Mouse (Mus musculus): ENCODE data around the gene Bace2. TPM values are rescaled to one million over a fixed set of nuclear protein-coding genes. Genes with fewer than 3 reads are reported as not detected.
A peak's percentile ranks its signal among the peaks of the same experiment; 100 is the strongest.

Gene Bace2
- polyA plus RNA-seq, 1 experiment from 2014 or later, result 3.5 TPM

GRCm38 (mm10) chr16:97417896-97418542, 61.5 kb downstream of the Bace2 start:
- Histone ChIP-seq H3K4me2 (replicated peaks) (no peak overlapping the region), H3K4me3 (no peak overlapping the region), H3K9ac (no peak overlapping the region), H3K4me1 (no peaks in the 10 kb centered on the region), H3K27ac (no peak overlapping the region), H3K27me3 (no peaks in the 10 kb centered on the region), H3K36me3 (no peaks in the 10 kb centered on the region), H3K9me3 (replicated peaks) (no peaks in the 10 kb centered on the region)
- 21% methylated on average over 4 of the region's 4 CpGs for WGBS
- ATAC-seq (ENCODE audit: low FRiP score), result peak; percentile 69

DNA sequence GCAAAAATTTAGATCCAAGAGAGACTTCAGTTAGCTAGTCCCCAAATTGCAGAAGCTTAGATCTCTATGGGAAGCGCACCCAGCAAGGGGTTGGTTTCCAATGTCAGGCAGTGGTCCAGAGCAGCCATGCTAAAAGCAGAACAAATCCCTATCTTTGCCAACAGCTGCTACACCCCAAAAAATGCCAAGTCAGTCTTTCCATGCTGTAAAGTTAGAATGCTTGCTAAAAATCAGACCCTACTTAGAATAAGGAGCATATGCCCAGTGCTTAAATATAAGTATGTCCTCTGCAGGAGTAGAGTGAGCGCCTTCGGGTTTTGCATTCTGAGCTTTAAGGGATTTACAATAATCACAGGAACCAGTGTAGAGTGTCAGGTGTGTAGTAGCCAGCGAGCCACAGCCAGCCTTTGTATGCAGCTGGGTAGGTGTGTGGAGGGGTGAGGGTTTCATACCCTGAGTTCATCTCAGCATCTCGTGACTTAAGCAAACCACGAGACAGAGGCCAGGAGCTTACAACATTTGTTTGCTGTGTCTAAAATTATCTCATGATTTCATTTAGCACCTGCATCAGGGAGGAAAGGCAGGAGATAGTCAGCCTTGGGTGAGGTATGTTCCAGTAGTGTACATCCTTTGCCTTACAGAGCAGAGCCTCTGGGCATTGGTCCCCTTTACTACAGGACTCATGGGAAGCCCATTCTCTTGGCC, 62.4 kb downstream of the Bace2 start:
- no peak for ATAC-seq (ENCODE audit: low FRiP score)
- Histone ChIP-seq H3K9me3 (replicated peaks) (no peaks in the 10 kb centered on the region), H3K4me3 (no peak overlapping the region), H3K27me3 (no peaks in the 10 kb centered on the region), H3K36me3 (no peaks in the 10 kb centered on the region), H3K4me2 (replicated peaks) (no peak overlapping the region), H3K27ac (no peak overlapping the region), H3K4me1 (no peaks in the 10 kb centered on the region), H3K9ac (no peak overlapping the region)
- 91% methylated on average over 6 of the region's 6 CpGs for WGBS

- ATAC-seq (ENCODE audit: low FRiP score), result no peak
- WGBS, result 82% methylated on average over 6 of the region's 6 CpGs
- H3K9me3 ChIP-seq (replicated peaks), result no peaks in the 10 kb centered on the region
- H3K4me2 ChIP-seq (replicated peaks), result no peak overlapping the region
- no peak overlapping the region for H3K9ac ChIP-seq
- H3K4me3 ChIP-seq, result no peak overlapping the region
- H3K27ac ChIP-seq, result no peak overlapping the region
- H3K36me3 ChIP-seq, result no peaks in the 10 kb centered on the region
- H3K27me3 ChIP-seq, result no peaks in the 10 kb centered on the region
- no peaks in the 10 kb centered on the region for H3K4me1 ChIP-seq
These were observed 65.1 kb downstream of the Bace2 start for GRCm38 (mm10) chr16:97421671-97422070.

DNA sequence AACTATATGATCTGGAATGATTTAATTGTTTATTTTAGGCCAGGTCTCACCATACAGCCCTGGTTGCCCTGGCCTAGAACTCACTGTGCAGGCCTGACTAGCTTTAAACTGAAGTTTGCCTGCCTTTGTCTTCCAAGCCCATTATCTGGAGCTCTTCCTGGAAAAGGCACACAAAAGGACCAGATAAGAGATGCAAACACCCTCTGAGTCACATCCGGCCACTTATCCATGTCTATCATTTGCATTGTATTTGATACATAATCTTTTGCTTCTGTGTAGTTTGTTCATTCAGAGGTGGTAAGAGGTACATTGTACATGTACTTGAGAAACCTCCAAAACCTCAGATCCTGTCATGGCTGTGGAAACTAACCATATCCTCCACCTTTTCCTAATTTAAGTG, 67.1 kb downstream of the Bace2 start:
- no peak overlapping the region for H3K27ac ChIP-seq
- H3K9ac ChIP-seq, result no peak overlapping the region
- ATAC-seq (ENCODE audit: low FRiP score), result no peak
- H3K36me3 ChIP-seq, result no peaks in the 10 kb centered on the region
- no peak overlapping the region for H3K4me2 ChIP-seq (replicated peaks)
- WGBS, result 59% methylated on average over 1 of the region's 1 CpGs
- H3K4me3 ChIP-seq, result no peak overlapping the region
- no peaks in the 10 kb centered on the region for H3K9me3 ChIP-seq (replicated peaks)
- H3K4me1 ChIP-seq, result no peaks in the 10 kb centered on the region
- H3K27me3 ChIP-seq, result no peaks in the 10 kb centered on the region

- H3K4me2 ChIP-seq (replicated peaks), result no peak overlapping the region
- no peaks in the 10 kb centered on the region for H3K36me3 ChIP-seq
- no peak overlapping the region for H3K27ac ChIP-seq
- no peaks in the 10 kb centered on the region for H3K27me3 ChIP-seq
- H3K9ac ChIP-seq, result no peak overlapping the region
- no peak overlapping the region for H3K4me3 ChIP-seq
- no peak for ATAC-seq (ENCODE audit: low FRiP score)
- WGBS, result 80% methylated on average over 3 of the region's 3 CpGs
- no peaks in the 10 kb centered on the region for H3K4me1 ChIP-seq
- H3K9me3 ChIP-seq (replicated peaks), result no peaks in the 10 kb centered on the region
These were observed 71.5 kb downstream of the Bace2 start for GRCm38 (mm10) chr16:97428026-97428425.

DNA sequence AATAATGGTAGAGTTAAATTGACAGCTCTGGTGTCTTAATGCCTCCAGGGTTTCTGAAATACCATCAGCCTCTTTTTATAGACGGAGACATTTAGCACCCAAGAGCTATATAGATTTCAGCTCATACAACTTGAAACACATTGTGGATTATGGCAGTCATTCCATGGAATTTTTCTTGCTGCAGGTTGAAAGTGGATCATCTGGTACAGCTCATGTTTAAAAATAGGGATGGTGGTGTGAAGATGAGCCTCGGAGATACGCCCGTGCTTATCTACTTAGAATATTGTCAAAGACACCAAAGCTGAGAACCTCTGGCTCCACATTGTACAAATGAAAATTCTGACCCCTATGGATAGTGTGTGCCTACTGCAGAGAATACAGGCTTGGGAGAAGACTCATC, 73.5 kb downstream of the Bace2 start:
- WGBS, result 92% methylated on average over 4 of the region's 4 CpGs
- no peaks in the 10 kb centered on the region for H3K36me3 ChIP-seq
- H3K4me2 ChIP-seq (replicated peaks), result no peak overlapping the region
- no peak overlapping the region for H3K27ac ChIP-seq
- H3K4me3 ChIP-seq, result no peak overlapping the region
- ATAC-seq (ENCODE audit: low FRiP score), result no peak
- no peaks in the 10 kb centered on the region for H3K27me3 ChIP-seq
- H3K9ac ChIP-seq, result no peak overlapping the region
- H3K9me3 ChIP-seq (replicated peaks), result no peaks in the 10 kb centered on the region
- H3K4me1 ChIP-seq, result no peaks in the 10 kb centered on the region

- Histone ChIP-seq H3K4me1 (no peaks in the 10 kb centered on the region), H3K4me2 (replicated peaks) (no peak overlapping the region), H3K27ac (no peak overlapping the region), H3K9ac (no peak overlapping the region), H3K36me3 (no peaks in the 10 kb centered on the region), H3K9me3 (replicated peaks) (no peaks in the 10 kb centered on the region), H3K27me3 (no peaks in the 10 kb centered on the region), H3K4me3 (no peak overlapping the region)
- 79% methylated on average over 4 of the region's 4 CpGs for WGBS
- no peak for ATAC-seq (ENCODE audit: low FRiP score)
These were observed 74.8 kb downstream of the Bace2 start for GRCm38 (mm10) chr16:97431328-97431727.

DNA sequence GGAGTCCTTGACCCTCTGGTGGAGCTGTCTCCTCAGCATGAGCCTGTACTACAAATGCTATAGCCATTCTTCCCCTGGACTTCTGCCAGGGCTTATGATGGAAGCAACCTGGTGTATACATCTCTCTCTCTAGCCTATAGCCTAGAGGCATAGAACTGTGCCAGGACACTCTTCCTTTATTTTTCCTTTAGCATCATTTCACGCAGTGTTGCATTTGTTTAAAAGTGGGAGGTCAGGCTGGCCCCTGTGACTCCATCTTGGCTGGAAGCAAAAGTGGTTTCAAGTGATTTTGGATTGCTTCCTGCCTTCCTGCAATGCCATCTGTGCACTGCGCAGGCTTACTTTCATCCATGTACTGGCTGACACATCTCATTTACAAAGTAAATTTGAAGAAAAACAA, 77.7 kb downstream of the Bace2 start:
- no peak overlapping the region for H3K9ac ChIP-seq
- H3K4me3 ChIP-seq, result no peak overlapping the region
- H3K27me3 ChIP-seq, result no peaks in the 10 kb centered on the region
- H3K27ac ChIP-seq, result no peak overlapping the region
- WGBS, result 94% methylated on average over 2 of the region's 2 CpGs
- no peaks in the 10 kb centered on the region for H3K4me1 ChIP-seq
- H3K4me2 ChIP-seq (replicated peaks), result no peak overlapping the region
- ATAC-seq (ENCODE audit: low FRiP score), result no peak
- H3K36me3 ChIP-seq, result no peaks in the 10 kb centered on the region
- no peaks in the 10 kb centered on the region for H3K9me3 ChIP-seq (replicated peaks)

GRCm38 (mm10) chr16:97437448-97438056, 81.0 kb downstream of the Bace2 start:
- Histone ChIP-seq H3K4me2 (replicated peaks) (no peak overlapping the region), H3K4me1 (no peaks in the 10 kb centered on the region), H3K9me3 (replicated peaks) (no peaks in the 10 kb centered on the region), H3K4me3 (no peak overlapping the region), H3K36me3 (no peaks in the 10 kb centered on the region), H3K27me3 (no peaks in the 10 kb centered on the region), H3K9ac (no peak overlapping the region), H3K27ac (no peak overlapping the region)
- ATAC-seq (ENCODE audit: low FRiP score), result no peak
- 67% methylated on average over 1 of the region's 1 CpGs for WGBS

DNA sequence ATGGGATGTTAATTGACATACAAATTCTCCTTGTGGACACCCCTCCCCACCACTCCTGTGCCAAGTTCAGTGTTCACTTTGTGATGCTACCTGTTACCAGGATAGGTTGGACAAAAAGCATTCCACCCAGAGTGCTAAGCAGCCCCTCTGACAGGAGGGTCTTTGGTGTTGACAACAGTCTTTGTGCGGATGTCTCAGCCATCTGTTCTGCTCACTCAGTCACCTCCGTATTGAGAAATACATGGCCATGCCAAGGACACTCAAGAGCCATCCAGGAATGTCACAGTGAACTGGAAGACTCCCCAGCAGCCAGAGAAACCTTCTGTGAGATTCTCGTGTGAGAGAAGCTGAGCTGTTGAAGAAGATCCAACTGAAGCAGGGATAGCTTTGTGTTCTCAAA, 81.6 kb downstream of the Bace2 start:
- Histone ChIP-seq H3K4me1 (no peaks in the 10 kb centered on the region), H3K4me2 (replicated peaks) (no peak overlapping the region), H3K9me3 (replicated peaks) (no peaks in the 10 kb centered on the region), H3K4me3 (no peak overlapping the region), H3K27ac (no peak overlapping the region), H3K36me3 (no peaks in the 10 kb centered on the region), H3K9ac (no peak overlapping the region), H3K27me3 (no peaks in the 10 kb centered on the region)
- ATAC-seq (ENCODE audit: low FRiP score), result no peak
- 69% methylated on average over 3 of the region's 3 CpGs for WGBS

GRCm38 (mm10) chr16:97441967-97442366, 85.4 kb downstream of the Bace2 start:
- 88% methylated on average over 9 of the region's 9 CpGs for WGBS
- no peak overlapping the region for H3K4me3 ChIP-seq
- no peaks in the 10 kb centered on the region for H3K4me1 ChIP-seq
- ATAC-seq (ENCODE audit: low FRiP score), result no peak
- H3K27ac ChIP-seq, result no peak overlapping the region
- no peaks in the 10 kb centered on the region for H3K27me3 ChIP-seq
- no peaks in the 10 kb centered on the region for H3K36me3 ChIP-seq
- H3K9ac ChIP-seq, result no peak overlapping the region
- H3K9me3 ChIP-seq (replicated peaks), result no peaks in the 10 kb centered on the region
- H3K4me2 ChIP-seq (replicated peaks), result no peak overlapping the region

- Histone ChIP-seq H3K27me3 (no peaks in the 10 kb centered on the region), H3K9me3 (replicated peaks) (no peaks in the 10 kb centered on the region), H3K4me1 (no peaks in the 10 kb centered on the region), H3K36me3 (no peaks in the 10 kb centered on the region), H3K4me3 (no peak overlapping the region), H3K27ac (no peak overlapping the region), H3K4me2 (replicated peaks) (no peak overlapping the region), H3K9ac (no peak overlapping the region)
- no peak for ATAC-seq (ENCODE audit: low FRiP score)
- whole genome bisulfite sequencing, result 56% methylated on average over 14 of the region's 14 CpGs
These were observed 87.2 kb downstream of the Bace2 start for GRCm38 (mm10) chr16:97443670-97444263.
